Mouse (Mus musculus): ENCODE results near the gene Rbms3. TPM values are rescaled to one million over a fixed set of nuclear protein-coding genes. Genes with fewer than 3 reads are reported as not detected.

The Rbms3 gene
- polyA plus RNA-seq, 1 experiment from 2014 or later = 38.4 TPM

- no peaks in the 10 kb centered on the region for H3K9me3 ChIP-seq (ENCODE audit: control insufficient read depth, low read length)
- H3K9ac ChIP-seq (ENCODE audit: low read depth, low read length) = no peak overlapping the region
- H3K4me1 ChIP-seq (replicated peaks; ENCODE audit: control insufficient read depth, insufficient read depth, low read length) = no peaks in the 10 kb centered on the region
- ATAC-seq (ENCODE audit: low FRiP score) (no peak), DNase-seq (ENCODE audit: low spot score) (no peak)
- no peaks in the 10 kb centered on the region for H3K27me3 ChIP-seq (ENCODE audit: control insufficient read depth, insufficient read depth, low read length)
- H3K36me3 ChIP-seq (ENCODE audit: control insufficient read depth, insufficient read depth, low read length) = no peaks in the 10 kb centered on the region
- 96% methylated on average over 2 of the region's 2 CpGs for WGBS
- H3K27ac ChIP-seq (ENCODE audit: low read depth, low read length) = no peak overlapping the region
- no peak overlapping the region for H3K4me2 ChIP-seq (replicated peaks; ENCODE audit: low read depth, low read length)
- no peak overlapping the region for H3K4me3 ChIP-seq (ENCODE audit: low read depth, low read length)
Measured at GRCm38 (mm10) chr9:116956156-116956555, 673.6 kb downstream of the Rbms3 start.

- no peak overlapping the region for H3K4me2 ChIP-seq (replicated peaks; ENCODE audit: low read depth, low read length)
- H3K4me3 ChIP-seq (ENCODE audit: low read depth, low read length) = no peak overlapping the region
- DNase-seq (ENCODE audit: low spot score) (no peak), ATAC-seq (ENCODE audit: low FRiP score) (no peak)
- H3K9ac ChIP-seq (ENCODE audit: low read depth, low read length) = no peak overlapping the region
- H3K4me1 ChIP-seq (replicated peaks; ENCODE audit: control insufficient read depth, insufficient read depth, low read length) = no peaks in the 10 kb centered on the region
- no peak overlapping the region for H3K27ac ChIP-seq (ENCODE audit: low read depth, low read length)
- H3K36me3 ChIP-seq (ENCODE audit: control insufficient read depth, insufficient read depth, low read length) = no peaks in the 10 kb centered on the region
- H3K27me3 ChIP-seq (ENCODE audit: control insufficient read depth, insufficient read depth, low read length) = no peaks in the 10 kb centered on the region
- WGBS = 71% methylated on average over 3 of the region's 3 CpGs
- no peaks in the 10 kb centered on the region for H3K9me3 ChIP-seq (ENCODE audit: control insufficient read depth, low read length)
Measured at GRCm38 (mm10) chr9:116948211-116948610, 681.5 kb downstream of the Rbms3 start.

- H3K4me3 ChIP-seq (ENCODE audit: low read depth, low read length) = no peak overlapping the region
- H3K9ac ChIP-seq (ENCODE audit: low read depth, low read length) = no peak overlapping the region
- H3K4me2 ChIP-seq (replicated peaks; ENCODE audit: low read depth, low read length) = no peak overlapping the region
- ATAC-seq (ENCODE audit: low FRiP score) = no peak
- H3K36me3 ChIP-seq (ENCODE audit: control insufficient read depth, insufficient read depth, low read length) = no peaks in the 10 kb centered on the region
- no peaks in the 10 kb centered on the region for H3K27me3 ChIP-seq (ENCODE audit: control insufficient read depth, insufficient read depth, low read length)
- WGBS = 71% methylated on average over 4 of the region's 4 CpGs
- no peak overlapping the region for H3K27ac ChIP-seq (ENCODE audit: low read depth, low read length)
- DNase-seq (ENCODE audit: low spot score) = no peak
- no peaks in the 10 kb centered on the region for H3K4me1 ChIP-seq (replicated peaks; ENCODE audit: control insufficient read depth, insufficient read depth, low read length)
- no peaks in the 10 kb centered on the region for H3K9me3 ChIP-seq (ENCODE audit: control insufficient read depth, low read length)
Measured at GRCm38 (mm10) chr9:116947369-116947768, 682.3 kb downstream of the Rbms3 start.

GRCm38 (mm10) chr9:116946787-116947186 is 682.9 kb downstream of the Rbms3 start:
- H3K27me3 ChIP-seq (ENCODE audit: control insufficient read depth, insufficient read depth, low read length) = no peaks in the 10 kb centered on the region
- no peak overlapping the region for H3K9ac ChIP-seq (ENCODE audit: low read depth, low read length)
- 89% methylated on average over 3 of the region's 3 CpGs for WGBS
- ATAC-seq (ENCODE audit: low FRiP score) (no peak), DNase-seq (ENCODE audit: low spot score) (no peak)
- H3K4me1 ChIP-seq (replicated peaks; ENCODE audit: control insufficient read depth, insufficient read depth, low read length) = no peaks in the 10 kb centered on the region
- no peaks in the 10 kb centered on the region for H3K9me3 ChIP-seq (ENCODE audit: control insufficient read depth, low read length)
- no peaks in the 10 kb centered on the region for H3K36me3 ChIP-seq (ENCODE audit: control insufficient read depth, insufficient read depth, low read length)
- H3K4me3 ChIP-seq (ENCODE audit: low read depth, low read length) = no peak overlapping the region
- no peak overlapping the region for H3K4me2 ChIP-seq (replicated peaks; ENCODE audit: low read depth, low read length)
- H3K27ac ChIP-seq (ENCODE audit: low read depth, low read length) = no peak overlapping the region

- H3K27ac ChIP-seq (ENCODE audit: low read depth, low read length) = no peak overlapping the region
- H3K4me3 ChIP-seq (ENCODE audit: low read depth, low read length) = no peak overlapping the region
- no peaks in the 10 kb centered on the region for H3K9me3 ChIP-seq (ENCODE audit: control insufficient read depth, low read length)
- H3K4me1 ChIP-seq (replicated peaks; ENCODE audit: control insufficient read depth, insufficient read depth, low read length) = no peaks in the 10 kb centered on the region
- DNase-seq (ENCODE audit: low spot score) (no peak), ATAC-seq (ENCODE audit: low FRiP score) (no peak)
- 84% methylated on average over 9 of the region's 9 CpGs for WGBS
- no peaks in the 10 kb centered on the region for H3K36me3 ChIP-seq (ENCODE audit: control insufficient read depth, insufficient read depth, low read length)
- H3K9ac ChIP-seq (ENCODE audit: low read depth, low read length) = no peak overlapping the region
- no peaks in the 10 kb centered on the region for H3K27me3 ChIP-seq (ENCODE audit: control insufficient read depth, insufficient read depth, low read length)
- no peak overlapping the region for H3K4me2 ChIP-seq (replicated peaks; ENCODE audit: low read depth, low read length)
Measured at GRCm38 (mm10) chr9:116945689-116946088, 684.0 kb downstream of the Rbms3 start.

DNA sequence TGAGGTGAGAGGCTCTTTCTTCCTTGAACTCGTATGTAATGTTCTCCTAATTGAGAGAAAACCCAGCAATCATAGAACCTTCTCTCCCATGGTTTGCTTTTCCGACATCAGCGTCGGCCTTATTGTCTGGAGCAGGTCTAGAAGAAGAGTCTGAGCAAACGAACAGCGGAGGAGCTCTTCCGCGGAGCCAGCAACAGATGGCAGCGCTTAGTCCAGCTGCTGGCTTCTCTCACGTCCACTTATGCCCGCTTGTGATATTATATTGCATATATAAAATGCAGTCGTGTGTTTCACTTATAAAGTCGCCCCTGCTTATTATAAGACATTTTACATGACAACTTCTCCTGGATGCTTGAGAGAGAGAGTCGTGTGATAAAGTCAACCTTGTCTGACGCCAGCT is 685.8 kb downstream of the Rbms3 start:
- 90% methylated on average over 15 of the region's 15 CpGs for WGBS
- H3K4me1 ChIP-seq (replicated peaks; ENCODE audit: control insufficient read depth, insufficient read depth, low read length) = no peaks in the 10 kb centered on the region
- H3K4me2 ChIP-seq (replicated peaks; ENCODE audit: low read depth, low read length) = no peak overlapping the region
- DNase-seq (ENCODE audit: low spot score) (no peak), ATAC-seq (ENCODE audit: low FRiP score) (no peak)
- no peak overlapping the region for H3K4me3 ChIP-seq (ENCODE audit: low read depth, low read length)
- H3K27ac ChIP-seq (ENCODE audit: low read depth, low read length) = no peak overlapping the region
- no peaks in the 10 kb centered on the region for H3K27me3 ChIP-seq (ENCODE audit: control insufficient read depth, insufficient read depth, low read length)
- no peak overlapping the region for H3K9ac ChIP-seq (ENCODE audit: low read depth, low read length)
- H3K36me3 ChIP-seq (ENCODE audit: control insufficient read depth, insufficient read depth, low read length) = no peaks in the 10 kb centered on the region
- no peaks in the 10 kb centered on the region for H3K9me3 ChIP-seq (ENCODE audit: control insufficient read depth, low read length)

DNA sequence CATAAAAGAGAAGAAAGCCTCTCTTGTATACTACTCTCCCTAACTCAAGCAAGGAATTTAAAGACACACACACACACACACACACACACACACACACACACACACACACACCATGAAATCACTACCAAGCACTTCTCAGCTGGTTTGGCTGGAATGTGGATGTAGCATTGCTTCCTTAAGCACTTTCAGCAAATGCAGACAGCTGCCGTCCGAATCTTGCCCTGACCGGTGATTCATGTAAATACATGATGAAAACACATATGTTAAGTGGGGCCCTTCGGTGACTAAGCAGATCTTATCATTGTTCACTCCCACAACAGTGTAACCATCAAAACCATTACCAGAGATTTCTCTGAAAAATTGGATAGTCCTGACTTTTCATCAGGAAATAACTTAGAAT is 688.6 kb downstream of the Rbms3 start:
- H3K9me3 ChIP-seq (ENCODE audit: control insufficient read depth, low read length) = no peaks in the 10 kb centered on the region
- no peak overlapping the region for H3K27ac ChIP-seq (ENCODE audit: low read depth, low read length)
- H3K27me3 ChIP-seq (ENCODE audit: control insufficient read depth, insufficient read depth, low read length) = no peaks in the 10 kb centered on the region
- H3K4me2 ChIP-seq (replicated peaks; ENCODE audit: low read depth, low read length) = no peak overlapping the region
- ATAC-seq (ENCODE audit: low FRiP score) (no peak), DNase-seq (ENCODE audit: low spot score) (no peak)
- no peak overlapping the region for H3K9ac ChIP-seq (ENCODE audit: low read depth, low read length)
- WGBS = 93% methylated on average over 4 of the region's 4 CpGs
- H3K4me3 ChIP-seq (ENCODE audit: low read depth, low read length) = no peak overlapping the region
- no peaks in the 10 kb centered on the region for H3K36me3 ChIP-seq (ENCODE audit: control insufficient read depth, insufficient read depth, low read length)
- no peaks in the 10 kb centered on the region for H3K4me1 ChIP-seq (replicated peaks; ENCODE audit: control insufficient read depth, insufficient read depth, low read length)

GRCm38 (mm10) chr9:116940693-116941092 is 689.0 kb downstream of the Rbms3 start:
- no peak for ATAC-seq (ENCODE audit: low FRiP score)
- no peaks in the 10 kb centered on the region for H3K27me3 ChIP-seq (ENCODE audit: control insufficient read depth, insufficient read depth, low read length)
- H3K9me3 ChIP-seq (ENCODE audit: control insufficient read depth, low read length) = no peaks in the 10 kb centered on the region
- no peak for DNase-seq (ENCODE audit: low spot score)
- no peak overlapping the region for H3K4me2 ChIP-seq (replicated peaks; ENCODE audit: low read depth, low read length)
- no peak overlapping the region for H3K9ac ChIP-seq (ENCODE audit: low read depth, low read length)
- no peaks in the 10 kb centered on the region for H3K4me1 ChIP-seq (replicated peaks; ENCODE audit: control insufficient read depth, insufficient read depth, low read length)
- 87% methylated on average over 8 of the region's 8 CpGs for WGBS
- no peaks in the 10 kb centered on the region for H3K36me3 ChIP-seq (ENCODE audit: control insufficient read depth, insufficient read depth, low read length)
- H3K4me3 ChIP-seq (ENCODE audit: low read depth, low read length) = no peak overlapping the region
- no peak overlapping the region for H3K27ac ChIP-seq (ENCODE audit: low read depth, low read length)

GRCm38 (mm10) chr9:116928338-116928737 is 701.4 kb downstream of the Rbms3 start:
- H3K36me3 ChIP-seq (ENCODE audit: control insufficient read depth, insufficient read depth, low read length) = no peaks in the 10 kb centered on the region
- H3K4me2 ChIP-seq (replicated peaks; ENCODE audit: low read depth, low read length) = no peak overlapping the region
- peaks cover 5% of the 10 kb centered on the region for H3K27me3 ChIP-seq (ENCODE audit: control insufficient read depth, insufficient read depth, low read length)
- DNase-seq (ENCODE audit: low spot score) (no peak), ATAC-seq (ENCODE audit: low FRiP score) (no peak)
- no peak overlapping the region for H3K27ac ChIP-seq (ENCODE audit: low read depth, low read length)
- no peaks in the 10 kb centered on the region for H3K9me3 ChIP-seq (ENCODE audit: control insufficient read depth, low read length)
- H3K4me1 ChIP-seq (replicated peaks; ENCODE audit: control insufficient read depth, insufficient read depth, low read length) = no peaks in the 10 kb centered on the region
- no peak overlapping the region for H3K9ac ChIP-seq (ENCODE audit: low read depth, low read length)
- WGBS = 67% methylated on average over 10 of the region's 10 CpGs
- H3K4me3 ChIP-seq (ENCODE audit: low read depth, low read length) = no peak overlapping the region
